Mouse (Mus musculus) heart, adult 2 months (tissue): ENCODE data around the gene Irf2. TPM values are rescaled to one million over a fixed set of nuclear protein-coding genes. Genes with fewer than 3 reads are reported as not detected.

ENCODE experiments used
- DNase-seq, 2 experiments: peaks; one replicate each; pipeline ENCODE4 v3.0.0; 2021
- H3K27ac ChIP-seq: fragments of 200-600 bp; 2 replicates; pipeline ENCODE4 v1.8.1; 2022
- H3K27me3 ChIP-seq: fragments of 200-500 bp; 2 replicates; pipeline ENCODE4 v1.6.1; 2012; ENCODE audit warnings: mild to moderate bottlenecking, low read length, inconsistent platforms, mixed read lengths; ENCODE audit not compliant: control insufficient read depth, insufficient read depth
- H3K36me3 ChIP-seq: fragments of 200-500 bp; 2 replicates; pipeline ENCODE4 v1.6.1; 2012; ENCODE audit warnings: low read length, inconsistent platforms; ENCODE audit not compliant: control insufficient read depth, insufficient read depth
- H3K4me1 ChIP-seq: fragments of 200-500 bp; 2 replicates; pipeline ENCODE4 v1.6.1; 2011; ENCODE audit warnings: low read length; ENCODE audit not compliant: control insufficient read depth, insufficient read depth
- H3K4me3 ChIP-seq: fragments of 200-600 bp; 2 replicates; pipeline ENCODE4 v1.8.1; 2022
- H3K79me2 ChIP-seq: fragments of 200-500 bp; replicated peaks from 2 replicates; pipeline ENCODE4 v1.6.1; 2012; ENCODE audit warnings: mild to moderate bottlenecking, inconsistent platforms, low read length, moderate library complexity, mixed read lengths; ENCODE audit not compliant: control insufficient read depth, insufficient read depth
- H3K9ac ChIP-seq: fragments of 200-500 bp; 2 replicates; pipeline ENCODE4 v1.6.1; 2012; ENCODE audit warnings: low read depth, mild to moderate bottlenecking, control low read depth, inconsistent platforms, low read length, mixed read lengths
- CTCF ChIP-seq: fragments of 200-600 bp; IDR thresholded peaks from 2 replicates; pipeline ENCODE4 v1.8.1; 2022; ENCODE audit warnings: antibody characterized with exemption, mild to moderate bottlenecking, moderate library complexity
- EP300 ChIP-seq: fragments of 200-500 bp; IDR thresholded peaks from 2 replicates; pipeline ENCODE4 v1.6.1; 2011; ENCODE audit warnings: low read depth, low read length, control low read depth; ENCODE audit not compliant: insufficient read depth
- POLR2A ChIP-seq: fragments of 200-500 bp; IDR thresholded peaks from 2 replicates; pipeline ENCODE4 v1.6.1; 2011; ENCODE audit warnings: mild to moderate bottlenecking, low read depth, low read length, control low read depth; ENCODE audit not compliant: insufficient read depth
- WGBS: fragments of 180-500 bp; shearing (Covaris S2); methylation state at CpG from one replicate; pipeline ENCODE4 v1.1.7; 2018; 5-methylcytosine and 5-hydroxymethylcytosine counted together
- intact Hi-C: fragments of 180-260 bp; cut with DNase I; formaldehyde crosslinking; loops from one replicate; pipeline ENCODE4 v1.15.1; 2025
- polyA plus RNA-seq: library from polyadenylated mRNA; depleted of rRNA; stranded (reverse); fragments of >200 nt; gene quantifications from 2 replicates; pipeline ENCODE4 v1.2.3, GENCODE M21; 2012
- total RNA-seq, 2 experiments: library from RNA; stranded (reverse); gene quantifications; 2 replicates each; pipeline ENCODE4 v1.2.3; 2021

Irf2 gene
- total and polyA plus RNA-seq, 3 experiments, result 10.3 to 35.9 (median 31.8) TPM

GRCm38 (mm10) chr8:46759562-46759961 is 20.0 kb downstream of the Irf2 start:
- Histone ChIP-seq H3K9ac (no peak overlapping the region), H3K4me1 (peaks cover 21% of the 10 kb centered on the region), H3K79me2 (peaks cover 10% of the 10 kb centered on the region), H3K27me3 (no peaks in the 10 kb centered on the region), H3K27ac (no peak overlapping the region), H3K36me3 (peaks cover 7% of the 10 kb centered on the region), H3K4me3 (no peak overlapping the region)
- DNase-seq, result no peak
- TF ChIP-seq POLR2A, result no peak
- TF ChIP-seq CTCF, result no peak
- TF ChIP-seq EP300, result no peak
- intact Hi-C loops, result no loop called here
- WGBS, result 73% methylated on average over 7 of the region's 7 CpGs

- Histone ChIP-seq H3K36me3 (peaks cover 6% of the 10 kb centered on the region; the same call in 1 of the 2 replicates), H3K4me1 (peaks cover 29% of the 10 kb centered on the region), H3K9ac (no peak overlapping the region), H3K27ac (no peak overlapping the region), H3K4me3 (no peak overlapping the region), H3K79me2 (peaks cover 12% of the 10 kb centered on the region), H3K27me3 (no peaks in the 10 kb centered on the region)
- intact Hi-C loops, result no loop called here
- no peak for DNase-seq
- WGBS, result 84% methylated on average over 7 of the region's 7 CpGs
- TF ChIP-seq EP300 (no peak), POLR2A (no peak), CTCF (no peak)
These were observed 21.2 kb downstream of the Irf2 start for GRCm38 (mm10) chr8:46760701-46761100.

DNA sequence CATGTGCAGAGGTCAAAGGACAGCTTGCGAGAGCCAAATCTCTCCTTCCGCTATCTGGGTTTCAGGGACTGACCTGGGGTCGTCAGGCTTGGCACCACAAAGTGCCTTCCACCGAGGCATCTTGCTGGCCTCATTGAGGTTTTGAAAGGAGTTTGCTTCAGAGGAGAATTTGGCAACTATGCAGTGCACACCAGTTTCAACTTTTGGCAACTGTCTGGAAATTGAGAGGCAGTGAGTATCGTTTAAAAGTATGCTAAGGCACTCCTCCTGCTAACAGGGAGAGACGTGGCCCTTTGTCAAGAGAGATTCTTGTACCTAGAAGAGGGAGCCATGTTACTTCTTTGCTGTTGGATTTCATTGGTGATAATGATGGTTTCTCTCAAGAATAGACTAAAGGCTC is 21.9 kb downstream of the Irf2 start:
- intact Hi-C loops, result no loop called here
- no peak overlapping the region for H3K27ac ChIP-seq
- H3K9ac ChIP-seq, result no peak overlapping the region
- peaks cover 29% of the 10 kb centered on the region for H3K4me1 ChIP-seq
- 0 out of 2 replicates have a peak, but pooled peaks cover 4% of the 10 kb centered on the region for H3K36me3 ChIP-seq
- no peaks in the 10 kb centered on the region for H3K27me3 ChIP-seq
- TF ChIP-seq EP300 (no peak), CTCF (no peak), POLR2A (no peak)
- DNase-seq, result no peak
- 45% methylated on average over 6 of the region's 6 CpGs for WGBS
- peaks cover 10% of the 10 kb centered on the region for H3K79me2 ChIP-seq
- H3K4me3 ChIP-seq, result no peak overlapping the region

DNA sequence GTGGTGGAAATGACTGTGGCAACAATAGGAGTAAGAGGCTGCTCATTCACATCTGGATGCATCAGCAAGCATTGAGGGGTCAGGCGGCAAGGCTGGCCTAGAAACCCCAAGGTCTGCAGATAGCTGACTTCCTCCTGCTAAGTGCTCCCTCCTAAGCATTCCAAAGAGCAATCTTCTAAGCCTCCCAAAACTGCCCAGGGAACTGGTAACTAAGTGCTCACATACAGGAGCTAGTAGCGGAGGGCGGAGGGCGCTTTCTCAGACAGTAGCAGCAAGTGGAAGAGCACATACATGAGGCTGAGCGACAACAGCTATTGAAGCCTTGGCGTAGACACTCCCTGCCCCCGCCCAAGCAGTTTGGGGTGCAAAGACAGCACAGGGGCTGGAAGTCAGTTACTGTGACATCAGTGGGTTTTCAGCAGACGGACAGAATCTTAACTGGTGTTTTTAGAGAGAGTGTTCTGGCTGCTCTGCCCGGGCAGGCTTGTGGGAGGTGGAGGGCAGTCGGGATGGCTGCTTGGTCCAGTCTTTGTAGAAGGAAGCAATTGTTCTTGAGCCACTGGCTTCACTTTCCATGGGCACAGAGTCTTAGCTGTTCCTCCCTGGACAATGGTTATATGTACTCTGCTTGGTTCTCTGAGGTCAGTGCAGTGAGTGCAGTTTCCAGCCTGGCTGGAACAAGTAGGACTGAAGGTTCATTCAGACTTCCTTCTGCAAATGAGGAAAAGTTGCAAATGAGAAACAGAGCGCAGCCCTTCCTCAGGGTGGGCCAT is 30.1 kb downstream of the Irf2 start:
- WGBS, result 67% methylated on average over 11 of the region's 11 CpGs
- DNase-seq, result no peak

DNA sequence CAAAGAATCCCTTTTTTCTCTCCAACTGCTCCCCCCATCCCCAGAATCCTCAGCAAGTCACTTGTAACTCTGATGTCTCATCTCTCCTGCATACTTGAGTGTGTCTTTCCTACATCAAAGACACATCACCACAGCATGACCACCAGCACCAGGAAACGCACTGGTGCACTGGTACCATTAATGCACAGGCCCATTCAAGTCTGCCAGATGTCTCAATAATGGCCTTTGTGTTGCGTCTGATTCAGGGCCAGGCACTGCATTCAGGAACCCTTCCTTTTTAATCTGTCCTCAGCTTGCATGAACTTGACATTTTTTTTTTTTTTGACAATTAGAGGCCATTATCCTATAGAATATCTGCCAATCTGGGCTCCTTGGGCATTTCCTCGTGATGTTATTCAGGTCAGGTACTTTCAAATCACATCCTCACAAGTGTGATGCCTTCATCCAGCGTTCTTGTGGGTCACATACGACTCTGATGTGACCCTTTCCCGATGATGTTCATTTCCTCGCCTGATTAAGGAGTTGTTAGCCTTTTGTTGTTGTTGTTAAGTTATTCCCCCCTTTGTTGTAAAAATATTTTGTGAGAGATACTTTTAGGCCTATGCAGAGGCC is 31.5 kb downstream of the Irf2 start:
- no peak overlapping the region for H3K4me3 ChIP-seq
- WGBS, result 74% methylated on average over 7 of the region's 7 CpGs
- peaks cover 17% of the 10 kb centered on the region for H3K4me1 ChIP-seq
- H3K9ac ChIP-seq, result no peak overlapping the region
- intact Hi-C loops, result no loop called here
- no peaks in the 10 kb centered on the region for H3K27me3 ChIP-seq
- TF ChIP-seq POLR2A (no peak), CTCF (no peak), EP300 (no peak)
- peaks cover 11% of the 10 kb centered on the region for H3K79me2 ChIP-seq
- H3K27ac ChIP-seq, result no peak overlapping the region
- H3K36me3 ChIP-seq, result peaks cover 2% of the 10 kb centered on the region
- DNase-seq, result no peak

More for the DNA sequence above, 30.1 kb downstream of the Irf2 start:
- Histone ChIP-seq H3K27ac (no peak overlapping the region; the same call in 1 of the 2 replicates), H3K4me3 (no peak overlapping the region), H3K4me1 (peaks cover 26% of the 10 kb centered on the region), H3K36me3 (peaks cover 2% of the 10 kb centered on the region), H3K27me3 (no peaks in the 10 kb centered on the region), H3K9ac (no peak overlapping the region), H3K79me2 (peaks cover 13% of the 10 kb centered on the region)
- TF ChIP-seq CTCF (no peak), POLR2A (no peak), EP300 (no peak)
- intact Hi-C loops, result no loop called here

- H3K27me3 ChIP-seq, result no peaks in the 10 kb centered on the region
- no peak for DNase-seq
These were observed 33.3 kb downstream of the Irf2 start for GRCm38 (mm10) chr8:46772801-46773200.

More at GRCm38 (mm10) chr8:46772801-46773200, 33.3 kb downstream of the Irf2 start:
- Histone ChIP-seq H3K4me3 (no peak overlapping the region), H3K4me1 (peaks cover 17% of the 10 kb centered on the region), H3K27ac (no peak overlapping the region), H3K79me2 (peaks cover 14% of the 10 kb centered on the region), H3K9ac (no peak overlapping the region), H3K36me3 (peaks cover 2% of the 10 kb centered on the region)
- 85% methylated on average over 6 of the region's 6 CpGs for WGBS
- TF ChIP-seq POLR2A (no peak), CTCF (no peak), EP300 (no peak)
- intact Hi-C loops, result no loop called here
